Mouse (Mus musculus): ENCODE results near the gene 1700030K09Rik.

DNA sequence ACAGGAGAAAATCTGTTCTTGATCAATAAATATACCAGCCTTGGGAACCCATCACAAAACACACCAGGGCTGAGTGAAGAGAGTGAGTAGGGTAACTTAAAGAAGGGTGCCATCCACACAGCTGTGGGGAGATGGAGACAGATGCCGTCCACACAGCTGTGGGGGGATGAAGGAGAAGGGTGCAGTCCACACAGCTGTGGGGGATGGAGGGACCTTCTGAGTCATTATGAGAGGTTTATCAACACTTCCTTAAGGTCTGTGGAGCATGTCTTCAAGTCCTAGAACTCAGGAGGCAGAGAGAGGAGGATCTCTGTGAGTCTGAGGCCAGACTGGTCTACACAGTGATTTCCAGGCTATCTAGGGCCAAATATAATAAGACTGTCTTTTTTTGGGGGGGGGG, 42.3 kb upstream of the 1700030K09Rik start:
- no peak for TF ChIP-seq POLR2A (IDR thresholded peaks at IDR 0.05; ENCODE audit: insufficient read length, low read depth)
- no peak for TF ChIP-seq TCF3 (IDR thresholded peaks at IDR 0.05; ENCODE audit: insufficient read length, low read depth)
- TF ChIP-seq MYOD1 (IDR thresholded peaks at IDR 0.05; ENCODE audit: control insufficient read depth in 1 of 3, insufficient read length in 2 of 3, low read depth in 2 of 3) = no peak
- TF ChIP-seq USF1 (IDR thresholded peaks at IDR 0.05; ENCODE audit: low read depth) = no peak
- no peak for TF ChIP-seq MYOG (IDR thresholded peaks at IDR 0.05; ENCODE audit: control insufficient read depth in 1 of 3, insufficient read depth in 1 of 3, insufficient read length in 2 of 3, low read depth in 2 of 3)
- no peak for TF ChIP-seq MAX (IDR thresholded peaks at IDR 0.05; ENCODE audit: low read depth)
- TF ChIP-seq TCF12 (IDR thresholded peaks at IDR 0.05; ENCODE audit: insufficient read depth, poor library complexity, severe bottlenecking) = no peak
- no peak for TF ChIP-seq SRF (IDR thresholded peaks at IDR 0.05; ENCODE audit: control insufficient read depth, insufficient read length, low read depth)
